Mouse (Mus musculus) heart, postnatal 0 days (tissue): ENCODE measurements around the gene Itpr2. TPM values are rescaled to one million over a fixed set of nuclear protein-coding genes. Genes with fewer than 3 reads are reported as not detected.

ENCODE experiments used
- ATAC-seq: fragments of 200-750 bp; cut with Nextera tagmentation; 2 replicates; pipeline ENCODE4 v1.8.0; 2017; ENCODE audit warnings: low read depth, moderate number of reproducible peaks, moderate library complexity; ENCODE audit not compliant: insufficient read depth
- DNase-seq: peaks from one replicate; pipeline ENCODE4 v3.0.0-alpha.2; 2016; ENCODE audit warnings: low spot score
- H3K27ac ChIP-seq: fragments of 300-500 bp; sonication (generic); 2 replicates; pipeline ENCODE4 v1.5.1; 2014; ENCODE audit warnings: low read depth, mild to moderate bottlenecking
- H3K27me3 ChIP-seq: fragments of 300-500 bp; sonication (generic); 2 replicates; pipeline ENCODE4 v1.6.1; 2014; ENCODE audit warnings: low read length, mixed read lengths; ENCODE audit not compliant: control insufficient read depth, insufficient read depth
- H3K36me3 ChIP-seq: fragments of 300-500 bp; sonication (generic); replicated peaks from 2 replicates; pipeline ENCODE4 v1.6.1; 2014; ENCODE audit warnings: low read length, mixed read lengths; ENCODE audit not compliant: control insufficient read depth, insufficient read depth
- H3K4me1 ChIP-seq: fragments of 300-500 bp; sonication (generic); 2 replicates; pipeline ENCODE4 v1.6.1; 2014; ENCODE audit warnings: antibody characterized with exemption; ENCODE audit not compliant: control insufficient read depth, insufficient read depth
- H3K4me2 ChIP-seq: fragments of 300-500 bp; sonication (generic); 2 replicates; pipeline ENCODE4 v1.6.1; 2014; ENCODE audit warnings: low read depth, mild to moderate bottlenecking, low read length, moderate library complexity
- H3K4me3 ChIP-seq: fragments of 300-500 bp; sonication (generic); 2 replicates; pipeline ENCODE4 v1.5.1; 2014; ENCODE audit warnings: low read depth, low read length
- H3K9ac ChIP-seq: fragments of 300-500 bp; sonication (generic); replicated peaks from 2 replicates; pipeline ENCODE4 v1.6.1; 2014; ENCODE audit warnings: low read depth, low read length, mixed read lengths
- H3K9me3 ChIP-seq: fragments of 300-500 bp; sonication (generic); replicated peaks from 2 replicates; pipeline ENCODE4 v1.6.1; 2016; ENCODE audit warnings: low read length; ENCODE audit not compliant: control insufficient read depth
- CTCF ChIP-seq: IDR thresholded peaks from 2 replicates; pipeline ENCODE4 v1.5.1; 2016; ENCODE audit warnings: antibody characterized with exemption, control low read depth, low read depth
- EP300 ChIP-seq: IDR thresholded peaks from 2 replicates; pipeline ENCODE4 v1.6.1; 2016; ENCODE audit warnings: antibody characterized with exemption, low read depth
- WGBS: fragments of 180-500 bp; shearing (Covaris S2); extraction: QIAGEN DNeasy Blood & Tissue Kit; methylation state at CpG from one replicate; pipeline ENCODE4 v1.1.7; 2014; 5-methylcytosine and 5-hydroxymethylcytosine counted together
- polyA plus RNA-seq: library from polyadenylated mRNA; unstranded; fragments of >200 nt; fragmentation: Nextera tagmentation; extraction: Ambion mirVana; gene quantifications from 2 replicates; pipeline ENCODE4 v1.2.1, GENCODE M21; 2015
- total RNA-seq: library from RNA; depleted of rRNA; stranded (reverse); fragments of >200 nt; gene quantifications from 2 replicates; pipeline ENCODE4 v1.2.3, GENCODE M21; 2014; ENCODE audit warnings: low replicate concordance

The Itpr2 gene
- total and polyA plus RNA-seq, 2 experiments from 2014 or later, result 26.5 to 59.5 TPM

DNA sequence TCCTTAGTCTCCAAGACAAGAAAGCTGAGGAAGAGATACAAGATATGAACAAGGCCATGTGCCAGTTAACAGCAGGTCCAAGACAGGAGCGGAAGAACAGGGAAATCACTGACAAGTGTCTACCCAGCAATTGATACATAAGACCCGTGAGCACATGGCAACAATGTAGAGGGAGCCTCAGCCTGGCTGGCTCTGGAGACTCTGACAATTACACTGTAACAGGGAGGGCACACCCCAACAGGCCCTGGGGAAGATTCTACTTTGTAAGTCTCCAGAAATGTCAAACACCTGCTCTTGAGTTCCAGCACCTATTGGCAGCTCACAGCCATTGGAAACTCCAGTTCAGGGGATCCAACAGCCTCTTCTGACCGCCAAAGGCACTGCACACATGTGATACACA is 3.6 kb downstream of the Itpr2 start:
- Histone ChIP-seq H3K27ac (no peak overlapping the region), H3K4me2 (no peak overlapping the region; the same call in 1 of the 2 replicates), H3K9me3 (no peaks in the 10 kb centered on the region), H3K4me3 (no peak overlapping the region), H3K36me3 (no peaks in the 10 kb centered on the region), H3K9ac (no peak overlapping the region), H3K4me1 (peaks cover 19% of the 10 kb centered on the region), H3K27me3 (no peaks in the 10 kb centered on the region)
- no peak for ATAC-seq
- DNase-seq, result no peak
- WGBS, result 75% methylated on average over 3 of the region's 3 CpGs
- TF ChIP-seq CTCF (no peak), EP300 (no peak)

DNA sequence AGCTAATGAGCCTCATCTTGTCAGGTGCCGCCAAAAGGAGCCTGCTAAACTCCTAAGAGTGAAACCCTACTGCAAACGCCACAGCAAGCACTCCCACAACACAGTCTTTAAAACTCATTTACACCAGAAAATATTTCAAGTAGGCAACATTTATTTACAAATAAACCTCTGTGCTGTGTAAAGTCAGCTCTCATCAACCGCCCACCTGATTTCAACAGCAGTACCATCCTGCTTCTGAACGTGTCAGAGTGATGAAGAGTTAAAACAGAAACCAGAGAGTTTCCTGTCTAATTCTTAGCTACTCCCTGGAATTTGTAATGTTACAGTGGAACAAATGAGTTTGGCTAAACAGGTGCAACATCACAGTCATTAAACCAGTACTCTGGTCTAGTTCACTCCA is 4.2 kb downstream of the Itpr2 start:
- Histone ChIP-seq H3K9ac (no peak overlapping the region), H3K4me3 (no peak overlapping the region), H3K4me2 (peak overlapping the region; percentile 10; the same call in 1 of the 2 replicates), H3K27ac (no peak overlapping the region), H3K27me3 (no peaks in the 10 kb centered on the region), H3K4me1 (peaks cover 22% of the 10 kb centered on the region), H3K9me3 (no peaks in the 10 kb centered on the region), H3K36me3 (no peaks in the 10 kb centered on the region)
- no peak for TF ChIP-seq CTCF
- TF ChIP-seq EP300, result no peak
- 63% methylated on average over 4 of the region's 4 CpGs for WGBS
- DNase-seq (no peak), ATAC-seq (no peak)

DNA sequence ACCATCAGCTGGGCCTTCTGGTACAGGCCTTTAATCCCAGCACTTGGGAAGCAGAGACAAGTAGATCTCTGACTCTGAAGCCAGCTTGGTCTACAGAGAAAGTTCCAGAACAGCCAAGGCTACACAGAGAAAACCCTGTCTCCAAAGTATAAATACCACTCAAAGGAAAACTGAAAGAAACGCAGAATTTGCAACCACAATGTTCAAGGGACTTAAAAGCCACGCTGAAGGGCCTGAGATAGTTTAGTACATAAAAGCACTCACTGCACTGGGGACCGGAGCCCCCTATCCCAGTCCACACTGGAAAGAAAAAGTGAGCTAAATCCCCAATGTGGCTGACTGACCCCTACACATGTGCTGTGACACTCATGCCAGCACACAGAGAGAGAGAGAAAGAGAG is 4.6 kb downstream of the Itpr2 start:
- Histone ChIP-seq H3K4me3 (no peak overlapping the region), H3K4me1 (peaks cover 22% of the 10 kb centered on the region), H3K4me2 (peak overlapping the region; percentile 10; the same call in 1 of the 2 replicates), H3K9me3 (no peaks in the 10 kb centered on the region), H3K36me3 (no peaks in the 10 kb centered on the region), H3K27me3 (no peaks in the 10 kb centered on the region), H3K9ac (no peak overlapping the region), H3K27ac (no peak overlapping the region)
- DNase-seq (no peak), ATAC-seq (no peak)
- TF ChIP-seq CTCF (no peak), EP300 (no peak)
- 81% methylated on average over 3 of the region's 3 CpGs for WGBS

DNA sequence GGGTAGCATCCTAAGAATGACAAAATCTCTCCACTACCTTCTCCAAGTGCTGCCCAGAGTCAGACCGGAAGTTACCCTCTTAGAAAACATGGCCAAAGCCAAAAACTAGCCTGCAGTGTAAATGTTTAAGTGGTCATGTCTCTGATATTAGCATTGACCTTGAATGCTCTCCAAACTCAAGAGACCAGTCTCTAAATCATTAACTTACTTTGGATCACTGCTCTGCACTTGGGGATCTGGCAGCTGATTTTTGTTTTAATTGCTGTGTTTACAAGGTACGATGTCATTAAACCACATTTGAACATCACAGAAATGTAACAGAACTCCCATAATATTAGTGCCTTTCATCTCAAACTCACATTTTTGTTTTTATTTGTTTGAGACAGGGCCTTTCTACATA is 10.3 kb downstream of the Itpr2 start:
- Histone ChIP-seq H3K27me3 (no peaks in the 10 kb centered on the region), H3K36me3 (no peaks in the 10 kb centered on the region), H3K4me2 (no peak overlapping the region), H3K4me1 (peaks cover 11% of the 10 kb centered on the region; the same call in 1 of the 2 replicates), H3K9ac (no peak overlapping the region), H3K9me3 (no peaks in the 10 kb centered on the region), H3K27ac (no peak overlapping the region), H3K4me3 (no peak overlapping the region)
- DNase-seq, result no peak
- TF ChIP-seq CTCF (no peak), EP300 (no peak)
- ATAC-seq, result no peak
- WGBS, result 70% methylated on average over 2 of the region's 2 CpGs

DNA sequence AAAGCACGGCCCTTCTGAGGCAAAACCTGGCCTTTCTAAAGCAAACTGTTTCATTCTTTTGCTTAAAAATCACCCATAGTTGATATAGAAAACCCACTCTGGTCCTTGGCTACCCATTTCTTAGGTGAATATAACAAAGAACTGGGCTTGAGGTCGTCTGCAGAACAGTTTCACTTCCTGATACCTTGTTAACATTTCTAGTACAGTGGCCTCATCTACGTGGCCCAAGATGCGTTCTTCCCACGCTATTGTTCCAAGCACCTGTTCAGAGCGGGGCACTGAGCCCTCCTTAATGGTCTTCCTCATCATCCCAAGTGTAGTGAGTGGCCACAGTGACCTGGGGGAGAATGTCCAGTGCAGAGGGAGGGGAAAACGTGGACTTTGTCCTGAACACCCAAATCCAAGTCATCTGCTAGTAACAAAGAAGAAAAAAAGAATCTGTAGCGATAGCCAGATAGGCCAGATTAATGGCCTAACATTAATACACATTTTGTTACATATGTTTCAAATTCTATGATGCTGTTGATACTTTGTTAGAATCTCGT is 11.5 kb downstream of the Itpr2 start:
- no peak for TF ChIP-seq EP300
- TF ChIP-seq CTCF, result no peak
- ATAC-seq (no peak), DNase-seq (no peak)
- Histone ChIP-seq H3K36me3 (no peaks in the 10 kb centered on the region), H3K9me3 (no peaks in the 10 kb centered on the region), H3K4me1 (peaks cover 17% of the 10 kb centered on the region; the same call in 1 of the 2 replicates), H3K27me3 (no peaks in the 10 kb centered on the region), H3K4me2 (no peak overlapping the region), H3K4me3 (no peak overlapping the region), H3K27ac (peak overlapping the region; percentile 44; the same call in 1 of the 2 replicates), H3K9ac (no peak overlapping the region)
- 81% methylated on average over 9 of the region's 9 CpGs for WGBS

DNA sequence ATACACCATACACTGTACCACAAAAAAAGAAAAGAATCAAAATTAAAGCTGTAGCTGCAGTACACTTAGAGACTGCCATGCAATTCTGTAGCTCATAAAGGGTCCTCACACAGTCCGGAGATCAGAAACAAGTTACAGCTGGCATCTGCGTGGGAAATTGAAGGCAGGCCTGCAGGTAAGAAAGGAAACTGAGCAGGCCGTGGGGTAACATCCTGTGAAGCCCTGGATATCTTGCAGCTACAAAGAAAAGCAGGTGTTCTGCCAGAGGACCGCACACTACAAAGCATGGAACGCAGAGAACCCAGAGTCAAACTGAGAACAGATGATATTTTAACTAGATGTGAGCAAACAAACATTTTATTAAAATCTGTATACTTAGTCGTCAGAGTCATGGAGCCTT is 12.2 kb downstream of the Itpr2 start:
- H3K4me2 ChIP-seq, result no peak overlapping the region
- no peaks in the 10 kb centered on the region for H3K9me3 ChIP-seq
- H3K4me1 ChIP-seq, result peaks cover 19% of the 10 kb centered on the region; the same call in 1 of the 2 replicates
- no peak overlapping the region for H3K4me3 ChIP-seq
- H3K36me3 ChIP-seq, result no peaks in the 10 kb centered on the region
- no peak for TF ChIP-seq CTCF
- TF ChIP-seq EP300, result no peak
- DNase-seq (no peak), ATAC-seq (no peak)
- no peak overlapping the region for H3K9ac ChIP-seq
- peak overlapping the region; percentile 44; the same call in 1 of the 2 replicates for H3K27ac ChIP-seq
- H3K27me3 ChIP-seq, result no peaks in the 10 kb centered on the region
- 87% methylated on average over 6 of the region's 6 CpGs for WGBS
